ENCODE assay signal across 16 mouse cellular contexts in genomic region chr14:55714893-55715292, GRCm38 (mm10). TPM values are rescaled to one million over a fixed set of nuclear protein-coding genes. Genes with fewer than 3 reads are reported as not detected.
A peak's percentile ranks its signal among the peaks of the same experiment; 100 is the strongest.
DNase-seq lines count a peak whose midpoint lies in the region; ATAC-seq lines count a peak whose summit lies in the region.
"Had no signal": no experiment of that assay in that cellular context is flagged by ENCODE, and none has a peak within 500 bp of the region (broad histone marks: within the 10 kb centered on the region; RNA-seq: fewer than 3 reads in every experiment).

No protein-coding gene starts in this region.

- no peak for DNase-seq in intestine, embryonic 14.5 days (ENCODE audit: low spot score)
- DNase-seq in 3T3-L1 (ENCODE audit: low read depth, low spot score), result peak; percentile 33
- DNase-seq in lung, postnatal 25 days (ENCODE audit: low spot score), result peak; percentile 69
- DNase-seq in thymus, adult 18-20 months, result no peak
- no peak for DNase-seq in cerebellum, adult 9-10 months
- DNase-seq in left cerebral cortex, postnatal 4 days, result no peak
- DNase-seq: cerebellum, postnatal 36 days; thymus, adult 2 months had no signal

- ATAC-seq in intestine, embryonic 14.5 days (replicated peaks; ENCODE audit: low FRiP score, low TSS enrichment, low read depth), result 0 out of 2 replicates have a peak, but pooled peaks have one; percentile 6
- ATAC-seq in intestine, embryonic 16.5 days, result no peak
- 0 out of 2 replicates have a peak, but pooled peaks have one; percentile 6 for ATAC-seq in common myeloid progenitor, adult 5-6 weeks (replicated peaks; ENCODE audit: low read depth, poor library complexity, severe bottlenecking)
- ATAC-seq: activated CD4-positive, CD25-positive, alpha-beta regulatory T cell, adult 4 months; midbrain, embryonic 16.5 days had no signal

- peaks cover 9% of the 10 kb centered on the region; the same call in 1 of the 2 replicates for H3K4me1 ChIP-seq in intestine, embryonic 14.5 days (replicated peaks; ENCODE audit: control insufficient read depth, insufficient read depth, low read length)
- H3K4me1 ChIP-seq in intestine, embryonic 16.5 days (ENCODE audit: control insufficient read depth, insufficient read depth, low read length), result peaks cover 21% of the 10 kb centered on the region
- H3K4me1 ChIP-seq: neural tube, embryonic 15.5 days had no signal

- no peaks in the 10 kb centered on the region for H3K9me3 ChIP-seq in intestine, embryonic 14.5 days (ENCODE audit: control insufficient read depth, low read length)
- no peaks in the 10 kb centered on the region for H3K9me3 ChIP-seq in intestine, embryonic 16.5 days (ENCODE audit: control insufficient read depth, low read length)
- H3K9me3 ChIP-seq: heart, embryonic 15.5 days; liver, embryonic 15.5 days; neural tube, embryonic 15.5 days had no signal

- no peak overlapping the region for H3K4me3 ChIP-seq in intestine, embryonic 14.5 days (ENCODE audit: low read depth, low read length)
- H3K4me3 ChIP-seq in intestine, embryonic 16.5 days (ENCODE audit: low read length), result no peak overlapping the region
- H3K4me3 ChIP-seq: heart, embryonic 15.5 days; left cerebral cortex, adult 2 months; liver, embryonic 15.5 days; neural tube, embryonic 15.5 days had no signal

- intact Hi-C loops in left cerebral cortex, postnatal 4 days (cut with DNase I), result no loop called here

- H3K27ac ChIP-seq in intestine, embryonic 14.5 days (ENCODE audit: low read depth), result no peak overlapping the region
- H3K27ac ChIP-seq in intestine, embryonic 16.5 days (ENCODE audit: low read length), result no peak overlapping the region
- H3K27ac ChIP-seq: heart, embryonic 15.5 days; left cerebral cortex, adult 2 months; liver, embryonic 15.5 days; neural tube, embryonic 15.5 days had no signal

- no peak overlapping the region for H3K9ac ChIP-seq in intestine, embryonic 14.5 days (ENCODE audit: low read length)
- no peak overlapping the region for H3K9ac ChIP-seq in intestine, embryonic 16.5 days (ENCODE audit: low read depth, low read length)
- H3K9ac ChIP-seq: heart, embryonic 15.5 days; liver, embryonic 15.5 days; neural tube, embryonic 15.5 days had no signal

- peaks cover 36% of the 10 kb centered on the region for H3K36me3 ChIP-seq in intestine, embryonic 14.5 days (ENCODE audit: control insufficient read depth, insufficient read depth, low read length)
- 0 out of 2 replicates have a peak, but pooled peaks cover 2% of the 10 kb centered on the region for H3K36me3 ChIP-seq in intestine, embryonic 16.5 days (ENCODE audit: control insufficient read depth, insufficient read depth, low read length)

- 35% methylated on average over 6 of the region's 6 CpGs for WGBS in intestine, embryonic 14.5 days
- 22% methylated on average over 6 of the region's 6 CpGs for WGBS in intestine, embryonic 16.5 days

- H3K27me3 ChIP-seq in intestine, embryonic 14.5 days (replicated peaks; ENCODE audit: control insufficient read depth, insufficient read depth, low read length), result peaks cover 8% of the 10 kb centered on the region; the same call in 1 of the 2 replicates
- no peaks in the 10 kb centered on the region for H3K27me3 ChIP-seq in intestine, embryonic 16.5 days (replicated peaks; ENCODE audit: control insufficient read depth, insufficient read depth, low read length)

- H3K4me2 ChIP-seq in intestine, embryonic 14.5 days (ENCODE audit: low read length), result no peak overlapping the region
- H3K4me2 ChIP-seq in intestine, embryonic 16.5 days (ENCODE audit: low read depth, low read length), result no peak overlapping the region
- H3K4me2 ChIP-seq: heart, embryonic 15.5 days; liver, embryonic 15.5 days; neural tube, embryonic 15.5 days had no signal

RNA-seq across cellular contexts. Expression of gene Tgm1, which starts 1.2 kb away (rescaled TPM):
- polyA plus RNA-seq in intestine, embryonic 14.5 days (2014; fragmentation: Nextera tagmentation; extraction: Ambion mirVana), result 1.3 and 1.6 TPM in 2 replicates
- polyA plus RNA-seq in intestine, embryonic 16.5 days (2015; fragmentation: Nextera tagmentation; extraction: Ambion mirVana), result 0.75 and 1.4 TPM in 2 replicates
- 1.9 and 2.8 TPM in 2 replicates for total RNA-seq in common myeloid progenitor, adult 5-6 weeks (2017)
- total RNA-seq in left cerebral cortex, postnatal 4 days (2021), result under 1 TPM in 1 of 2 experiments, not detected in 1; 0.32 TPM
- total RNA-seq: left cerebral cortex, adult 2 months had no signal
- polyA plus RNA-seq: activated CD4-positive, CD25-positive, alpha-beta regulatory T cell, adult 4 months had no signal

RNA-seq across cellular contexts. Expression of gene Rabggta, which starts 7.2 kb away (rescaled TPM):
- polyA plus RNA-seq in intestine, embryonic 14.5 days (2014; fragmentation: Nextera tagmentation; extraction: Ambion mirVana), result 29.7 and 32.7 TPM in 2 replicates
- 36.9 and 37.5 TPM in 2 replicates for polyA plus RNA-seq in intestine, embryonic 16.5 days (2015; fragmentation: Nextera tagmentation; extraction: Ambion mirVana)
- total RNA-seq in common myeloid progenitor, adult 5-6 weeks (2017), result 11.6 and 15.0 TPM in 2 replicates
- total RNA-seq in left cerebral cortex, postnatal 4 days (2021), result 10 to 100 TPM; 55.2 to 55.8 TPM

RNA-seq across cellular contexts. Expression of gene Dhrs1, which starts 30.6 kb away (rescaled TPM):
- 81.9 and 84.3 TPM in 2 replicates for polyA plus RNA-seq in intestine, embryonic 14.5 days (2014; fragmentation: Nextera tagmentation; extraction: Ambion mirVana)
- 151 and 173 TPM in 2 replicates for polyA plus RNA-seq in intestine, embryonic 16.5 days (2015; fragmentation: Nextera tagmentation; extraction: Ambion mirVana)
- 8.3 and 23.9 TPM in 2 replicates for total RNA-seq in common myeloid progenitor, adult 5-6 weeks (2017)
- 10 to 100 TPM; 63.2 to 75.1 TPM for total RNA-seq in left cerebral cortex, postnatal 4 days (2021)

RNA-seq across cellular contexts. Expression of gene Nop9, which starts 30.6 kb away (rescaled TPM):
- polyA plus RNA-seq in intestine, embryonic 14.5 days (2014; fragmentation: Nextera tagmentation; extraction: Ambion mirVana), result 42.8 and 45.0 TPM in 2 replicates
- 28.3 and 33.6 TPM in 2 replicates for polyA plus RNA-seq in intestine, embryonic 16.5 days (2015; fragmentation: Nextera tagmentation; extraction: Ambion mirVana)
- 21.4 and 22.7 TPM in 2 replicates for total RNA-seq in common myeloid progenitor, adult 5-6 weeks (2017)
- 10 to 100 TPM; 19.5 to 20.1 TPM for total RNA-seq in left cerebral cortex, postnatal 4 days (2021)

RNA-seq across cellular contexts. Expression of gene Tinf2, which starts 33.3 kb away (rescaled TPM):
- 46.4 and 49.1 TPM in 2 replicates for polyA plus RNA-seq in intestine, embryonic 14.5 days (2014; fragmentation: Nextera tagmentation; extraction: Ambion mirVana)
- 32.6 and 37.1 TPM in 2 replicates for polyA plus RNA-seq in intestine, embryonic 16.5 days (2015; fragmentation: Nextera tagmentation; extraction: Ambion mirVana)
- 20.9 and 24.1 TPM in 2 replicates for total RNA-seq in common myeloid progenitor, adult 5-6 weeks (2017)
- total RNA-seq in left cerebral cortex, postnatal 4 days (2021), result 10 to 100 TPM; 11.8 to 15.6 TPM

Comparison
In these comparisons a context has a peak if more than half of its experiments do, and no peak if none do; other contexts are left out.
1. DNase-seq: peak in 3T3-L1 (single experiment) and lung, postnatal 25 days (single experiment); none in intestine, embryonic 14.5 days (single experiment), thymus, adult 18-20 months (0 of 2), cerebellum, adult 9-10 months (single experiment) and left cerebral cortex, postnatal 4 days (single experiment).